Mouse (Mus musculus) CH12F3 (cell line): ENCODE data around the gene Myh7b.

Experiments
- in situ Hi-C: fragments of 300-500 bp; cut with MboI; formaldehyde crosslinking; loops from 2 replicates; pipeline ENCODE4 v1.14.3; 2020; ENCODE audit warnings: low sequenced_read_pairs

The Myh7b gene

GRCm38 (mm10) chr2:155610978-155611377 is at the start of gene Myh7b:
TSS of gene Myh7b (plus strand) at chr2:155611212.
- in situ Hi-C loops: no loop called here

- in situ Hi-C loops: no loop called here
Observed at GRCm38 (mm10) chr2:155562209-155562608, 48.8 kb upstream of the Myh7b start.

- in situ Hi-C loops: no loop called here
Observed at GRCm38 (mm10) chr2:155562934-155563333, 48.1 kb upstream of the Myh7b start.

- in situ Hi-C loops: no loop called here
Observed at GRCm38 (mm10) chr2:155567751-155568150, 43.3 kb upstream of the Myh7b start.

GRCm38 (mm10) chr2:155569223-155569807 is 41.7 kb upstream of the Myh7b start:
- in situ Hi-C loops: no loop called here

- in situ Hi-C loops: no loop called here
Observed at GRCm38 (mm10) chr2:155573001-155573400, 38.0 kb upstream of the Myh7b start.

- in situ Hi-C loops: no loop called here
Observed at GRCm38 (mm10) chr2:155573996-155574395, 37.0 kb upstream of the Myh7b start.

GRCm38 (mm10) chr2:155574700-155575099 is 36.3 kb upstream of the Myh7b start:
- in situ Hi-C loops: no loop called here

GRCm38 (mm10) chr2:155576656-155577055 is 34.4 kb upstream of the Myh7b start:
- in situ Hi-C loops: no loop called here

GRCm38 (mm10) chr2:155580331-155580730 is 30.7 kb upstream of the Myh7b start:
- in situ Hi-C loops: loop anchor here (5.0 kb wide), 1 partner anchor 63 kb away; the partner anchor contains the start of genes Acss2 and Ggt7

GRCm38 (mm10) chr2:155582384-155582995 is 28.5 kb upstream of the Myh7b start:
- in situ Hi-C loops: loop anchor here (5.0 kb wide), 1 partner anchor 65 kb away; the partner anchor contains the start of genes Acss2 and Ggt7

GRCm38 (mm10) chr2:155582996-155583395 is 28.0 kb upstream of the Myh7b start:
- in situ Hi-C loops: loop anchor here (5.0 kb wide), 1 partner anchor 66 kb away; the partner anchor contains the start of genes Acss2 and Ggt7

- in situ Hi-C loops: loop anchor here (5.0 kb wide), 1 partner anchor 67 kb away; the partner anchor contains the start of genes Acss2 and Ggt7
Observed at GRCm38 (mm10) chr2:155583927-155584530, 27.0 kb upstream of the Myh7b start.

GRCm38 (mm10) chr2:155585082-155585481 is 25.9 kb upstream of the Myh7b start:
- in situ Hi-C loops: no loop called here

GRCm38 (mm10) chr2:155585486-155585885 is 25.5 kb upstream of the Myh7b start:
- in situ Hi-C loops: no loop called here

GRCm38 (mm10) chr2:155588136-155588535 is 22.9 kb upstream of the Myh7b start:
- in situ Hi-C loops: no loop called here

GRCm38 (mm10) chr2:155589521-155589920 is 21.5 kb upstream of the Myh7b start:
- in situ Hi-C loops: no loop called here

GRCm38 (mm10) chr2:155590876-155591275 is 20.1 kb upstream of the Myh7b start:
- in situ Hi-C loops: no loop called here

GRCm38 (mm10) chr2:155591676-155592075 is 19.3 kb upstream of the Myh7b start:
- in situ Hi-C loops: no loop called here

- in situ Hi-C loops: no loop called here
Observed at GRCm38 (mm10) chr2:155592137-155592853, 18.7 kb upstream of the Myh7b start, which contains the start of gene Gss. TSS of gene Gss (minus strand) at chr2:155592810.

- in situ Hi-C loops: no loop called here
Observed at GRCm38 (mm10) chr2:155592854-155593283, 18.1 kb upstream of the Myh7b start.
